Mouse (Mus musculus) adrenal gland, adult 18-20 months (tissue): ENCODE results near the gene Rfng. TPM values are rescaled to one million over a fixed set of nuclear protein-coding genes. Genes with fewer than 3 reads are reported as not detected.
"Not testable (repeated sequence)": the region's sequence is repeated elsewhere in the genome, so short reads cannot be mapped to it uniquely, and the experiment has no call there.

Source experiments
- DNase-seq, 2 experiments: peaks; one replicate each; pipeline ENCODE4 v3.0.0; 2021 to 2022; ENCODE audit warnings: low spot score in 2 of 2
- total RNA-seq, 2 experiments: library from RNA; stranded (reverse); gene quantifications; 1 replicate in 1 of 2; 2 replicates in 1 of 2; pipeline ENCODE4 v1.2.3; 2021

Gene Rfng
- total RNA-seq, 2 experiments from 2014 or later, result 18.5 to 19.4 TPM

GRCm38 (mm10) chr11:120817358-120817757 lies 33.4 kb upstream of the Rfng start:
- no peak for DNase-seq

GRCm38 (mm10) chr11:120812068-120812467 lies 28.1 kb upstream of the Rfng start:
- no peak for DNase-seq

- no peak for DNase-seq
Measured at GRCm38 (mm10) chr11:120808010-120808409, 24.0 kb upstream of the Rfng start.

GRCm38 (mm10) chr11:120805375-120806298 lies 21.6 kb upstream of the Rfng start:
- DNase-seq, result no peak

GRCm38 (mm10) chr11:120804769-120805168 lies 20.8 kb upstream of the Rfng start:
- DNase-seq, result no peak

GRCm38 (mm10) chr11:120804274-120804673 lies 20.3 kb upstream of the Rfng start:
- DNase-seq, result no peak

- DNase-seq, result peak; percentile 88 to 90
Measured at GRCm38 (mm10) chr11:120800061-120800904, 16.3 kb upstream of the Rfng start.

- DNase-seq, result no peak
Measured at GRCm38 (mm10) chr11:120799316-120799890, 15.4 kb upstream of the Rfng start.

GRCm38 (mm10) chr11:120798244-120798643 lies 14.2 kb upstream of the Rfng start:
- no peak for DNase-seq

- no peak for DNase-seq
Measured at GRCm38 (mm10) chr11:120796614-120796946, 12.6 kb upstream of the Rfng start.

- DNase-seq, result peak; percentile 98 to 99
Measured at GRCm38 (mm10) chr11:120795756-120796613, 12.0 kb upstream of the Rfng start, which contains the start of gene Dus1l. Gene Dus1l, minus strand, starts transcription at chr11:120796403.

GRCm38 (mm10) chr11:120792652-120793051 lies 8.6 kb upstream of the Rfng start:
- DNase-seq, result no peak

- no peak for DNase-seq
Measured at GRCm38 (mm10) chr11:120789810-120790209, 5.8 kb upstream of the Rfng start.

GRCm38 (mm10) chr11:120789355-120789754 lies 5.3 kb upstream of the Rfng start:
- DNase-seq, result no peak

GRCm38 (mm10) chr11:120788460-120788859 lies 4.5 kb upstream of the Rfng start:
- not testable (repeated sequence) for DNase-seq

GRCm38 (mm10) chr11:120785145-120785544 lies 1.1 kb upstream of the Rfng start:
- DNase-seq, result no peak

- peak in 1 of 2 experiments; percentile 43 for DNase-seq
Measured at GRCm38 (mm10) chr11:120783426-120784063, 462 bp downstream of the Rfng start.

- DNase-seq, result not testable (repeated sequence)
Measured at GRCm38 (mm10) chr11:120781361-120781760, 2.6 kb downstream of the Rfng start.

GRCm38 (mm10) chr11:120779876-120780275 lies 4.1 kb downstream of the Rfng start:
- no peak for DNase-seq

GRCm38 (mm10) chr11:120777123-120777522 lies 6.9 kb downstream of the Rfng start:
- DNase-seq, result no peak
